Mouse (Mus musculus) kidney, embryonic 16.5 days (tissue): ENCODE data around the gene Erbb4. TPM values are rescaled to one million over a fixed set of nuclear protein-coding genes. Genes with fewer than 3 reads are reported as not detected.

Source experiments
- ATAC-seq: fragments of 200-750 bp; cut with Nextera tagmentation; 2 replicates; pipeline ENCODE4 v1.8.0; 2017; ENCODE audit warnings: moderate TSS enrichment; ENCODE audit not compliant: low FRiP score, low TSS enrichment
- H3K27ac ChIP-seq: fragments of 300-500 bp; sonication (generic); 2 replicates; pipeline ENCODE4 v1.5.1; 2014; ENCODE audit warnings: low read length
- H3K27me3 ChIP-seq: fragments of 300-500 bp; sonication (generic); 2 replicates; pipeline ENCODE4 v1.6.1; 2014; ENCODE audit warnings: low read length, control low read depth, mixed read lengths; ENCODE audit not compliant: insufficient read depth
- H3K36me3 ChIP-seq: fragments of 300-500 bp; sonication (generic); 2 replicates; pipeline ENCODE4 v1.6.1; 2014; ENCODE audit warnings: low read length, control low read depth, mixed read lengths; ENCODE audit not compliant: insufficient read depth
- H3K4me1 ChIP-seq: fragments of 300-500 bp; sonication (generic); 2 replicates; pipeline ENCODE4 v1.6.1; 2014; ENCODE audit warnings: low read length, control low read depth, mixed read lengths; ENCODE audit not compliant: insufficient read depth
- H3K4me2 ChIP-seq: fragments of 300-500 bp; sonication (generic); replicated peaks from 2 replicates; pipeline ENCODE4 v1.6.1; 2014; ENCODE audit warnings: low read depth, low read length
- H3K4me3 ChIP-seq: fragments of 300-500 bp; sonication (generic); 2 replicates; pipeline ENCODE4 v1.5.1; 2014; ENCODE audit warnings: mild to moderate bottlenecking, low read length
- H3K9ac ChIP-seq: fragments of 300-500 bp; sonication (generic); replicated peaks from 2 replicates; pipeline ENCODE4 v1.6.1; 2014; ENCODE audit warnings: low read length
- H3K9me3 ChIP-seq: fragments of 300-500 bp; sonication (generic); 2 replicates; pipeline ENCODE4 v1.6.1; 2016; ENCODE audit warnings: low read length, control low read depth
- WGBS: fragments of 180-500 bp; shearing (Covaris S2); extraction: QIAGEN DNeasy Blood & Tissue Kit; methylation state at CpG from one replicate; pipeline ENCODE4 v1.1.7; 2014; 5-methylcytosine and 5-hydroxymethylcytosine counted together
- polyA plus RNA-seq: library from polyadenylated mRNA; unstranded; fragments of >200 nt; fragmentation: Nextera tagmentation; extraction: Ambion mirVana; gene quantifications from 2 replicates; pipeline ENCODE4 v1.2.1, GENCODE M21; 2015

Gene Erbb4
- polyA plus RNA-seq, 1 experiment from 2014 or later = 5.6 TPM

DNA sequence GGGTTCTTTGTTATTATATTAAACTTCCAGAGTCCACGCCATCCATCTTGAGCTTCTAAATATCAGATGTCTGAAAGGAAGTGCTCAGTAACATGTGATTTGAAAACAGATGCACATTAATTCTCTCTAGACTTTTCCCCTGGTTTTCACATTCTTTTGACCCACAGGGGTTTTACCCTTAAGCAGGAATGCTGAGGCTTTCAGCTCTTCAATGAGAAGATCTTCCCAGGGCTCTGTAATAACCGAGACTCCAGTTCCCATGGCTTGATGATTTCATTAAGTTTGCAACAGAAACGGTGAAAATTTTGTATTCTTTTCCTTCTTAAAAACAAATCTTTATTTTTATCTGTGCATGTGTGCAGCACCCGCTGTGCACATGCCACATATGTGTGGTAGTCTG lies 1051.4 kb downstream of the Erbb4 start:
- H3K36me3 ChIP-seq = no peaks in the 10 kb centered on the region
- H3K9ac ChIP-seq = no peak overlapping the region
- ATAC-seq = no peak
- H3K9me3 ChIP-seq = no peaks in the 10 kb centered on the region
- H3K4me3 ChIP-seq = no peak overlapping the region
- 74% methylated on average over 4 of the region's 4 CpGs for WGBS
- H3K27ac ChIP-seq = no peak overlapping the region
- H3K27me3 ChIP-seq = no peaks in the 10 kb centered on the region
- H3K4me2 ChIP-seq = no peak overlapping the region
- H3K4me1 ChIP-seq = no peaks in the 10 kb centered on the region

DNA sequence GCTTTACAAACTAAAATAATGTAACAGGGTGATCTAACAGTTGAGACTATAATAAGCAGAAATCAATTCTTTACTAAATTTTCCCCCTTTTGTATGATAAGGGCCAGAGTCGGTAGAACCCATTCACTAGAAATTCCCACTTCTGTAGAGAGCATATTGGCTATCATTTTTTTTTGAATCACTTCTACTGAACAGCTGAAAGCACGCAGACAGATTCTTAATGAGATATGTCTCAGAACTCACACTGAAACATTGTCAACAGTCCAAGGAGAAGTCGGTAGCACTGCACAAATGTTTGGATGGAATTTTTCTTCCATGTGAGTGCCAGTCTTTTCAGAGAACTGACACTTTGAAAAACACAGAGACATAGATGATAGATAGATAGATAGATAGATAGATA lies 1053.1 kb downstream of the Erbb4 start:
- Histone ChIP-seq H3K9me3 (no peaks in the 10 kb centered on the region), H3K9ac (no peak overlapping the region), H3K4me1 (no peaks in the 10 kb centered on the region), H3K36me3 (no peaks in the 10 kb centered on the region), H3K27me3 (no peaks in the 10 kb centered on the region), H3K4me2 (no peak overlapping the region), H3K4me3 (no peak overlapping the region), H3K27ac (no peak overlapping the region)
- WGBS = 88% methylated on average over 3 of the region's 3 CpGs
- ATAC-seq = no peak

DNA sequence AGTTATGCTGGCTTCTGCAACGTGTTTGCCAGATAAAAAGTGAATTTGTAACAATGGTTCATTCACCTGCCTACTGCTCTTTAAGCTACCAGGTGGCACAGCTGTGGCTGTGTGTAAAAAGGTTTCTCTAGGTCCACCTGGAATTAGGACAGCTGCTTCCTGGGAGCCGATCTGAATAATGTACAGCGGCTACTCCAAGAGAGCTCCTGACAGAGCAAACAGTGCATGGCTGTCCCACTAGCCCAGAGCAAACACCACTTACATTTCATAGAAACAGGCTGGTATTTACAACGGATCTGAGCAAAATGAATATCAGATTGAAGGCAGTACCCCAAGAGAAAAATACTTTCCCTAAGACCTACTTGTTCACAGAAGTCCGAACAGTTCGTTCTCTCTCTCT lies 1058.0 kb downstream of the Erbb4 start:
- Histone ChIP-seq H3K27ac (no peak overlapping the region), H3K9ac (no peak overlapping the region), H3K4me2 (no peak overlapping the region), H3K36me3 (no peaks in the 10 kb centered on the region), H3K9me3 (no peaks in the 10 kb centered on the region), H3K27me3 (no peaks in the 10 kb centered on the region), H3K4me1 (no peaks in the 10 kb centered on the region), H3K4me3 (no peak overlapping the region)
- WGBS = 77% methylated on average over 6 of the region's 6 CpGs
- no peak for ATAC-seq

DNA sequence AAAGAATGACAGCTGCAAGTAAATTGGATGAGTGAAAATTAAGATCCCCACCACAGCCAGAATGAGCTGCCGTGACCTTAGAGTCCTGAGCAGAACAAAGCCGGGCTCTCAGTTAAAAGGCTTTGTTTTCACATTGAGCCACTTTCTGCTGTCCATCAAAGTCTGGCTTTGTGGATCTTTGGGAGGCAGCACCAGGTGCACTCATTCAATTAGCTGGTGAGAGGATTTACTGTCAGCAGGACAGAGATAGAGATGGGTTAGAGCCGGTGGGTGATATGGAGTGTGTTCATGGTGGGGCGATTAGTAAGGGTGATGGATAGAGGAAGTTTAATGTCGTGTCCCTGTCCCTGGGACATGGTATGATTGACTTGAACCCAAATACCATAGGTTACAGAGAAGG lies 1060.7 kb downstream of the Erbb4 start:
- Histone ChIP-seq H3K4me2 (peak overlapping the region; percentile 49), H3K4me1 (no peaks in the 10 kb centered on the region), H3K36me3 (no peaks in the 10 kb centered on the region), H3K27me3 (no peaks in the 10 kb centered on the region), H3K4me3 (peak overlapping the region; percentile 28), H3K9ac (no peak overlapping the region), H3K9me3 (no peaks in the 10 kb centered on the region), H3K27ac (no peak overlapping the region)
- ATAC-seq = 0 out of 2 replicates have a peak, but pooled peaks have one; percentile 49
- WGBS = 19% methylated on average over 5 of the region's 5 CpGs

DNA sequence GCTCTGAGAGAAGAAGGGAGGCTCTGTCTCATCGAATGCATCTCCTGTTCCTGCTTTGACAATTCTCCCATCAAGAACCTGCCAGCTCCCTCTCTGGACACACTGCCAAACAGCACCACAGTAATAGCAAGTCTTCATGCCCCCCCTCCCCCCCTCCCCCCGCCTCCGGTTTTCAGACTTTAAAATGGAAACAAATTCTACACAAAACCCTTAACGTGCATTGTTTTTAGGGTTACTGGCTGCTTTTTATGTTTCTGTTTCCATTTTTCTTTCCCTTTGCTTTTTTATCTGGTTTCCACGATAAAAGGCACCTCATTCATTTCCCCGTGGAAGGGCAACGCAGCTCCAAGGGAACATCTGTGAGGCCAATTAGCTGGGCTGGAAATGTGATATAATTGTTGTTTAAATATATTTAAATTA lies 1061.3 kb downstream of the Erbb4 start:
- 9% methylated on average over 7 of the region's 7 CpGs for WGBS
- H3K27ac ChIP-seq = no peak overlapping the region
- peak overlapping the region; percentile 28 for H3K4me3 ChIP-seq
- no peak overlapping the region for H3K9ac ChIP-seq
- H3K36me3 ChIP-seq = no peaks in the 10 kb centered on the region
- peak; percentile 59; the same call in 1 of the 2 replicates for ATAC-seq
- H3K4me2 ChIP-seq = peak overlapping the region; percentile 49
- no peaks in the 10 kb centered on the region for H3K27me3 ChIP-seq
- no peaks in the 10 kb centered on the region for H3K4me1 ChIP-seq
- no peaks in the 10 kb centered on the region for H3K9me3 ChIP-seq

DNA sequence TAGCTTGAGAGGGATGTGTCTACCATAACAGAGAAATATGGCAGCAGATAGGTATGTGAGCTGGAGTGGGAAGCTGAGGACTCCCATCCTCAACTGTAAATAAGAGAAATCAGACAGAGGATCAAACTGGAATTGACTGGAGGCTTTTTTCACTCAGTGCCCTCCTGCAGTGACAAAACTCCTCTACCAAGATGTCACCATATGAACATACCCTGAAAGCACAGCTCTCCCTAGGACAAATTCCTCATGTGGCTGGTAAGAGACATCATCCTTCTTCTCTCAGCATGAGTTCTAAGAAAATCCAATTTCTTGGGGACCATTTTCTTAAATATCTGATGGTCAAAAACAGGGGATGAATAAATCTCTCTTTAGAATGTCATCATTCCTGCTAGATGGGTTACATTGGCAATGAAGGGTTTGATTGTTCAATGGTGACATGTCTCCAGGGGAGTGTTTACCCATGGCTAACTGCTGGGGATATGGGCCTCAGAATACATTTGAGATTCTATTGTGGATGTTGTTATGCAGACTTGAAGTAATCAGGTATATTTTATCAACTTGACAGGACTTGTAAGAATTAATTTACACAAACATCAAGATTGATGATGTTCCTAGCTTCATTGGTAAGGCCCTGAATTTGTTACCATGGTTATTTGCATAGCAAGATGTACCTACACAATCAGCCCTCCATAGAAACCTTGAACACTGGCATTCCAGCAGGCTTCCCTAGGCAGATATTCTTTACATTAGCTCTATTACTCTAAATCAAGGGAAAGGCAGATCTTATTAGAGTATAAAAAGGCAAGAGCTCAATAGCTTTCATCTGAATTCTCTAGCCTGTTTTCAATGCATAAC lies 1083.5 kb downstream of the Erbb4 start:
- Histone ChIP-seq H3K27me3 (no peaks in the 10 kb centered on the region), H3K4me2 (no peak overlapping the region), H3K4me1 (no peaks in the 10 kb centered on the region), H3K4me3 (no peak overlapping the region), H3K27ac (no peak overlapping the region), H3K9ac (no peak overlapping the region), H3K36me3 (no peaks in the 10 kb centered on the region), H3K9me3 (no peaks in the 10 kb centered on the region)
- no peak for ATAC-seq

DNA sequence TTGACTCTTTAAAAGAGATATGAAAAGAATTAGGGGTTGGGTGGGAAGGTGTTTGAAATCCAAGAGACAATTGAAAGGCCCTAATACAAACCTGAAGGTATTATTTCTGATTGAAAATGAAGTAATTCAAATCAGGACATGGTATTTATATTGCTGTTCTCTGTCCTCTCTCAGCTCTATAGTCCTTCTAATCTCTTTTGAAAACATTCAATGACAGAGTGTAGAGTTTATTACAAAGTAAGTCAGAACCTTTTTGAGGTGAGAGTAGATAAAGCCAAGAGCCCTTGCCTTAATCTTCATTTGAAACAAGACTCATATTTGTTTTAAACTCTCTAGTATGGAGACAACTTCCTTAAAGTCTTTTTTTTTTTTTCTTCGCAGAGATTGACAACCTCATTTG lies 1087.8 kb downstream of the Erbb4 start:
- no peak overlapping the region for H3K9ac ChIP-seq
- 93% methylated on average over 1 of the region's 1 CpGs for WGBS
- H3K27me3 ChIP-seq = no peaks in the 10 kb centered on the region
- H3K36me3 ChIP-seq = no peaks in the 10 kb centered on the region
- no peak overlapping the region for H3K4me3 ChIP-seq
- H3K4me1 ChIP-seq = no peaks in the 10 kb centered on the region
- H3K27ac ChIP-seq = no peak overlapping the region
- no peaks in the 10 kb centered on the region for H3K9me3 ChIP-seq
- ATAC-seq = no peak
- H3K4me2 ChIP-seq = no peak overlapping the region

DNA sequence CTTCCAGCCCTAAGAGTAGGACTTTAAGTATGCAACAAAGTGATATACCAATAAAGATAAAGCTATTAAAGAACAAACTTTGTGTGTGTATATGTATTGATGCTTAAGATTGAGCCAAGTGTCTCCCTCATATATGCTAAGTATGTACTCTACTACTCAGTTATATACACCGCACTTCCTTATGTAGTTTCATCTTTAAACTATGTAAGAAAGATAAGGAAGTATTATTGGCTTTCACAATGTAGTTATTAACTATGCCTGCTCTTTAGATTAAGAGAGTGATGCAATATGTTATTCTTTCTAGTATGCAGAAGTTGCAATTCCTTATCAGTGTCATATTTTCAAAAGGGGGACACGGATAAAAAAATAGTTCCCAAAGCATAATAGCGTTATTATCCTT lies 1088.2 kb downstream of the Erbb4 start:
- Histone ChIP-seq H3K36me3 (no peaks in the 10 kb centered on the region), H3K4me1 (no peaks in the 10 kb centered on the region), H3K9ac (no peak overlapping the region), H3K9me3 (no peaks in the 10 kb centered on the region), H3K27me3 (no peaks in the 10 kb centered on the region), H3K4me3 (no peak overlapping the region), H3K4me2 (no peak overlapping the region), H3K27ac (no peak overlapping the region)
- WGBS = 90% methylated on average over 3 of the region's 3 CpGs
- ATAC-seq = no peak
